In genomic region chr3:89481488-89481887, GRCm38 (mm10) we compare ENCODE assay signal across 7 mouse cellular contexts. TPM values are rescaled to one million over a fixed set of nuclear protein-coding genes. Genes with fewer than 3 reads are reported as not detected.
DNase-seq lines count a peak whose midpoint lies in the region; ATAC-seq and TF ChIP-seq lines count a peak whose summit lies in the region.

No protein-coding gene starts in this region.

- no peak overlapping the region for H3K4me3 ChIP-seq in liver, adult 2 months (ENCODE audit: insufficient read depth, low read depth, low read length)
- H3K4me3 ChIP-seq in liver, embryonic 12.5 days = no peak overlapping the region
- H3K4me3 ChIP-seq in thymus, adult 2 months (ENCODE audit: control insufficient read depth, insufficient read depth, low read length) = no peak overlapping the region

- peak; percentile 24 for DNase-seq in liver, adult 2 months (ENCODE audit: extremely low read depth, low read depth, low spot score)
- peak; percentile 35 for DNase-seq in MN1 (ENCODE audit: low spot score)
- peak; percentile 38 for DNase-seq in forelimb bud, embryonic 11.5 days (ENCODE audit: low read depth, low spot score)
- peak; percentile 52 for DNase-seq in thymus, adult 2 months
- no peak for DNase-seq in left cerebral cortex, adult 18-20 months (ENCODE audit: low spot score in 2 of 2)

- no peak overlapping the region for H3K9ac ChIP-seq in liver, adult 2 months (ENCODE audit: low read depth, low read length)
- H3K9ac ChIP-seq in liver, embryonic 12.5 days = no peak overlapping the region

- H3K79me2 ChIP-seq in liver, adult 2 months (ENCODE audit: control insufficient read depth, insufficient read depth, low read length) = no peaks in the 10 kb centered on the region

- peak; percentile 62 for TF ChIP-seq CTCF in liver, adult 2 months (IDR thresholded peaks at IDR 0.05; ENCODE audit: low read depth, low read length)
- no peak for TF ChIP-seq CTCF in thymus, adult 2 months (IDR thresholded peaks at IDR 0.05; ENCODE audit: borderline replicate concordance, control insufficient read depth, extremely low read depth, insufficient read depth, low read length, poor library complexity)

- no peak for ATAC-seq in liver, embryonic 12.5 days
- ATAC-seq in activated CD4-positive, CD25-positive, alpha-beta regulatory T cell, adult 4 months = no peak

- H3K27me3 ChIP-seq in liver, adult 2 months (ENCODE audit: control insufficient read depth, insufficient read depth, low read length) = no peaks in the 10 kb centered on the region
- H3K27me3 ChIP-seq in liver, embryonic 12.5 days (replicated peaks) = peaks cover 5% of the 10 kb centered on the region; the same call in 1 of the 2 replicates
- H3K27me3 ChIP-seq in thymus, adult 2 months (ENCODE audit: control insufficient read depth, insufficient read depth, low read length) = no peaks in the 10 kb centered on the region

- H3K4me2 ChIP-seq in liver, embryonic 12.5 days = no peak overlapping the region

- H3K9me3 ChIP-seq in liver, embryonic 12.5 days (replicated peaks) = no peaks in the 10 kb centered on the region

- no peak for TF ChIP-seq POLR2A in liver, adult 2 months (IDR thresholded peaks at IDR 0.05; ENCODE audit: extremely low read depth, insufficient read depth, low read length)
- no peak for TF ChIP-seq POLR2A in thymus, adult 2 months (IDR thresholded peaks at IDR 0.05; ENCODE audit: control insufficient read depth, extremely low read depth, insufficient read depth, low read length, poor library complexity)

- H3K27ac ChIP-seq in liver, adult 2 months (replicated peaks; ENCODE audit: insufficient read depth, low read depth, low read length) = no peak overlapping the region
- no peak overlapping the region for H3K27ac ChIP-seq in liver, embryonic 12.5 days
- H3K27ac ChIP-seq in thymus, adult 2 months (ENCODE audit: control insufficient read depth, insufficient read depth, low read length) = no peak overlapping the region

- H3K36me3 ChIP-seq in liver, adult 2 months (ENCODE audit: control insufficient read depth, insufficient read depth, low read length) = no peaks in the 10 kb centered on the region
- H3K36me3 ChIP-seq in liver, embryonic 12.5 days = no peaks in the 10 kb centered on the region
- H3K36me3 ChIP-seq in thymus, adult 2 months (ENCODE audit: control insufficient read depth, insufficient read depth, low read length) = no peaks in the 10 kb centered on the region

- no peaks in the 10 kb centered on the region for H3K4me1 ChIP-seq in liver, adult 2 months (ENCODE audit: control insufficient read depth, insufficient read depth, low read length)
- peaks cover 4% of the 10 kb centered on the region; the same call in 1 of the 2 replicates for H3K4me1 ChIP-seq in liver, embryonic 12.5 days
- H3K4me1 ChIP-seq in thymus, adult 2 months (replicated peaks; ENCODE audit: control insufficient read depth, insufficient read depth, low read length) = no peaks in the 10 kb centered on the region

- 48% methylated on average over 2 of the region's 2 CpGs for WGBS in liver, adult 2 months
- WGBS in liver, embryonic 12.5 days (ENCODE audit: insufficient replicate concordance) = 33% methylated on average over 2 of the region's 2 CpGs
- WGBS in thymus, adult 2 months = 54% methylated on average over 2 of the region's 2 CpGs

RNA-seq across cellular contexts. Expression of gene Pmvk, which starts 27.1 kb away (rescaled TPM):
- total RNA-seq in liver, adult 2 months (2014; rRNA removed) = 79.5 and 112 TPM in 2 replicates
- polyA plus RNA-seq in liver, adult 2 months (2012; rRNA removed) = 82.1 and 108 TPM in 2 replicates
- 39.1 and 40.5 TPM in 2 replicates for polyA plus RNA-seq in liver, embryonic 12.5 days (2016; fragmentation: Nextera tagmentation; extraction: Ambion mirVana)
- 20.0 and 22.6 TPM in 2 replicates for polyA plus RNA-seq in thymus, adult 2 months (2012; rRNA removed)
- polyA plus RNA-seq in activated CD4-positive, CD25-positive, alpha-beta regulatory T cell, adult 4 months (2017; shearing (Covaris generic)) = 10 to 100 TPM; 31.4 to 41.9 TPM
- total RNA-seq in left cerebral cortex, adult 18-20 months (2021) = 10 to 100 TPM; 37.8 to 38.3 TPM

RNA-seq across cellular contexts. Expression of gene Kcnn3, which starts 38.5 kb away (rescaled TPM):
- under 0.01 and 0.13 TPM in 2 replicates for total RNA-seq in liver, adult 2 months (2014; rRNA removed)
- polyA plus RNA-seq in liver, adult 2 months (2012; rRNA removed) = 0.06 TPM in 1 of 2 replicates, not detected in the other
- polyA plus RNA-seq in liver, embryonic 12.5 days (2016; fragmentation: Nextera tagmentation; extraction: Ambion mirVana) = 0.12 TPM in 1 of 2 replicates, not detected in the other
- 1.6 and 2.4 TPM in 2 replicates for polyA plus RNA-seq in thymus, adult 2 months (2012; rRNA removed)
- not detected for polyA plus RNA-seq in activated CD4-positive, CD25-positive, alpha-beta regulatory T cell, adult 4 months (2017; shearing (Covaris generic))
- 10 to 100 TPM; 20.4 to 26.9 TPM for total RNA-seq in left cerebral cortex, adult 18-20 months (2021)

RNA-seq across cellular contexts. Expression of gene Pbxip1, which starts 45.0 kb away (rescaled TPM):
- total RNA-seq in liver, adult 2 months (2014; rRNA removed) = 5.7 and 5.9 TPM in 2 replicates
- 6.6 and 9.1 TPM in 2 replicates for polyA plus RNA-seq in liver, adult 2 months (2012; rRNA removed)
- polyA plus RNA-seq in liver, embryonic 12.5 days (2016; fragmentation: Nextera tagmentation; extraction: Ambion mirVana) = 8.3 and 9.2 TPM in 2 replicates
- 36.5 and 41.6 TPM in 2 replicates for polyA plus RNA-seq in thymus, adult 2 months (2012; rRNA removed)
- 10 to 100 TPM; 35.6 to 47.3 TPM for polyA plus RNA-seq in activated CD4-positive, CD25-positive, alpha-beta regulatory T cell, adult 4 months (2017; shearing (Covaris generic))
- total RNA-seq in left cerebral cortex, adult 18-20 months (2021) = 10 to 100 TPM; 33.9 to 34.4 TPM

RNA-seq across cellular contexts. Expression of gene Pygo2, which starts 51.5 kb away (rescaled TPM):
- 4.4 and 9.9 TPM in 2 replicates for total RNA-seq in liver, adult 2 months (2014; rRNA removed)
- 26.5 and 29.0 TPM in 2 replicates for polyA plus RNA-seq in liver, adult 2 months (2012; rRNA removed)
- 22.7 and 23.1 TPM in 2 replicates for polyA plus RNA-seq in liver, embryonic 12.5 days (2016; fragmentation: Nextera tagmentation; extraction: Ambion mirVana)
- polyA plus RNA-seq in thymus, adult 2 months (2012; rRNA removed) = 82.3 and 133 TPM in 2 replicates
- 1 to 10 TPM; 8.6 to 9.6 TPM for polyA plus RNA-seq in activated CD4-positive, CD25-positive, alpha-beta regulatory T cell, adult 4 months (2017; shearing (Covaris generic))
- 10 to 100 TPM; 57.2 to 66.1 TPM for total RNA-seq in left cerebral cortex, adult 18-20 months (2021)

Comparison
In these comparisons a context has a peak if more than half of its experiments do, and no peak if none do; other contexts are left out.
1. DNase-seq: peak in liver, adult 2 months (single experiment), MN1 (single experiment), forelimb bud, embryonic 11.5 days (single experiment) and thymus, adult 2 months (single experiment); none in left cerebral cortex, adult 18-20 months (0 of 2).